Mouse (Mus musculus): ENCODE data around the gene Arfgap3.

DNA sequence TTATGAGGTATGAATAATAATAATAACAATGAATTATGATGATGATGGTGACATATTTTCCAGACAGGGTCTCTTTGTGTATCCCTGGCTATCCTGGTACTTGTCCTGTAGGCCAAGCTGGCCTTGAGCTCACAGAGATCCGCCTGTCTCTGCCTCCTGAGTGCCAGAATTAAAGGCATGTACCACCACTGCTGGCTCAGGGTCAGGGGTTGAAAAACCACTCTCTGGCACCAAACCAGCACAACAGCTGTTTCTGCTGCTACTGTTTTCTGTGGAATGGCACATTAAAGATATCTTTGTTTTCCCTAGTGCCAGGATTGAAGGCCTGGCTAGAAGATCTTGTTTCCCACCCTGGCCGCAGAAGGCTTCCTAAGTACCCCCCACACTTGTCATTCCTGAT lies 77.0 kb downstream of the Arfgap3 start:
- TF ChIP-seq CTCF (IDR thresholded peaks at IDR 0.05; ENCODE audit: control insufficient read depth, insufficient read depth, insufficient replicate concordance, low read depth, low read length) (no peak), POLR2A (IDR thresholded peaks at IDR 0.05; ENCODE audit: control insufficient read depth, low read depth, low read length) (no peak)
